In genomic region chrX:155098024-155098423, GRCm38 (mm10) we compare ENCODE assay signal across 10 mouse cellular contexts. TPM values are rescaled to one million over a fixed set of nuclear protein-coding genes. Genes with fewer than 3 reads are reported as not detected.
DNase-seq lines count a peak whose midpoint lies in the region; ATAC-seq and TF ChIP-seq lines count a peak whose summit lies in the region.
"Had no signal": no experiment of that assay in that cellular context is flagged by ENCODE, and none has a peak within 500 bp of the region (broad histone marks: within the 10 kb centered on the region; RNA-seq: fewer than 3 reads in every experiment).

No protein-coding gene starts in this region.

- no peaks in the 10 kb centered on the region for H3K79me2 ChIP-seq in CH12.LX (replicated peaks; ENCODE audit: control insufficient read depth, extremely low read depth, insufficient read depth, poor library complexity, severe bottlenecking)

- H3K27ac ChIP-seq in kidney, adult 2 months (ENCODE audit: insufficient read depth, low read depth, low read length), result no peak overlapping the region
- H3K27ac ChIP-seq in kidney, embryonic 15.5 days, result no peak overlapping the region
- no peak overlapping the region for H3K27ac ChIP-seq in CH12.LX (ENCODE audit: insufficient read depth, low read depth)

- DNase-seq in adrenal gland, adult 2 months, result peak; percentile 8
- DNase-seq in adrenal gland, postnatal 25 days, result no peak
- DNase-seq in kidney, adult 2 months, result peak; percentile 45
- peak; percentile 2 for DNase-seq in CH12.LX (ENCODE audit: extremely low read depth)
- DNase-seq in kidney, postnatal 10 days, result peak; percentile 14
- no peak for DNase-seq in urinary bladder, adult 2 months (ENCODE audit: low spot score)
- DNase-seq in thymus, postnatal 10 days (ENCODE audit: low spot score in 2 of 2), result no peak

- peak; percentile 45 for TF ChIP-seq RAD21 in CH12.LX (IDR thresholded peaks at IDR 0.05; ENCODE audit: low read depth, low read length)

- dilution Hi-C loops in CH12.LX (cut with MboI; ENCODE audit: extremely low pct_ligation_motif_present, extremely low pct_unique_long_range_greater_than_20kb, low sequenced_read_pairs), result no loop called here

- no peaks in the 10 kb centered on the region for H3K36me3 ChIP-seq in kidney, adult 2 months (ENCODE audit: control insufficient read depth, insufficient read depth, low read length)
- no peaks in the 10 kb centered on the region for H3K36me3 ChIP-seq in kidney, embryonic 15.5 days
- H3K36me3 ChIP-seq in CH12.LX (replicated peaks in 1 of 2; ENCODE audit: control insufficient read depth in 1 of 2, insufficient read depth in 1 of 2, low read length in 1 of 2), result no peaks in the 10 kb centered on the region

- TF ChIP-seq EP300 in CH12.LX (IDR thresholded peaks at IDR 0.05; ENCODE audit: low read length), result no peak

- no peaks in the 10 kb centered on the region for H3K4me1 ChIP-seq in kidney, adult 2 months (ENCODE audit: control insufficient read depth, insufficient read depth, low read length)
- H3K4me1 ChIP-seq in kidney, embryonic 15.5 days, result no peaks in the 10 kb centered on the region
- H3K4me1 ChIP-seq in CH12.LX (ENCODE audit: control insufficient read depth in 1 of 2, insufficient read depth in 2 of 2), result no peaks in the 10 kb centered on the region

- H3K4me3 ChIP-seq in kidney, adult 2 months (ENCODE audit: insufficient read depth, low read depth, low read length), result no peak overlapping the region
- H3K4me3 ChIP-seq in kidney, embryonic 15.5 days (replicated peaks), result no peak overlapping the region
- H3K4me3 ChIP-seq in CH12.LX (replicated peaks in 1 of 3; ENCODE audit: low read depth in 2 of 3, low read length in 2 of 3, poor library complexity in 1 of 3), result no peak overlapping the region

- no peak for TF ChIP-seq POLR2A in kidney, adult 2 months (IDR thresholded peaks at IDR 0.05; ENCODE audit: low read depth, low read length)
- no peak for TF ChIP-seq POLR2A in CH12.LX (IDR thresholded peaks at IDR 0.05; ENCODE audit: low read depth, low read length)

- in situ Hi-C loops in CH12.LX (cut with MboI; ENCODE audit: low pct_ligation_motif_present, low pct_unique_long_range_greater_than_20kb, low sequenced_read_pairs), result no loop called here

- H3K9me3 ChIP-seq in kidney, embryonic 15.5 days (replicated peaks), result no peaks in the 10 kb centered on the region
- H3K9me3 ChIP-seq in CH12.LX (replicated peaks; ENCODE audit: low read length), result no peaks in the 10 kb centered on the region

- ATAC-seq in kidney, embryonic 15.5 days (replicated peaks; ENCODE audit: low FRiP score), result no peak

- no peak overlapping the region for H3K9ac ChIP-seq in kidney, embryonic 15.5 days
- H3K9ac ChIP-seq in CH12.LX (ENCODE audit: insufficient read depth, low read depth), result no peak overlapping the region

- TF ChIP-seq CTCF in kidney, adult 2 months (conservative IDR thresholded peaks at IDR 0.05; ENCODE audit: insufficient read depth, insufficient read length, low read depth, low read length), result no peak
- peak in 1 of 2 experiments; percentile 51; a peak in 2 of 4 replicates for TF ChIP-seq CTCF in CH12.LX (conservative IDR thresholded peaks at IDR 0.05 in 1 of 2, IDR thresholded peaks at IDR 0.05 in 1 of 2; ENCODE audit: low read depth in 2 of 2, low read length in 2 of 2)

- no peaks in the 10 kb centered on the region for H3K27me3 ChIP-seq in kidney, adult 2 months (replicated peaks; ENCODE audit: control insufficient read depth, insufficient read depth, low read length)
- no peaks in the 10 kb centered on the region for H3K27me3 ChIP-seq in kidney, embryonic 15.5 days
- H3K27me3 ChIP-seq in CH12.LX (replicated peaks), result no peaks in the 10 kb centered on the region

- H3K4me2 ChIP-seq in kidney, embryonic 15.5 days, result no peak overlapping the region
- H3K4me2 ChIP-seq in CH12.LX (ENCODE audit: insufficient read depth, low read depth, poor library complexity, severe bottlenecking), result no peak overlapping the region

TF ChIP-seq in CH12.LX, 34 proteins besides CTCF, POLR2A, EP300 and RAD21:
- TF ChIP-seq TBP (conservative IDR thresholded peaks at IDR 0.05; ENCODE audit: low read depth, low read length) (no peak), SMC3 (IDR thresholded peaks at IDR 0.05; ENCODE audit: low read depth, low read length) (peak; percentile 45), ETS1 (conservative IDR thresholded peaks at IDR 0.05; ENCODE audit: low read depth, low read length) (no peak), MAFK (IDR thresholded peaks at IDR 0.05; ENCODE audit: insufficient replicate concordance, low read length) (no peak), HCFC1 (IDR thresholded peaks at IDR 0.05; ENCODE audit: low read depth, low read length) (no peak)
TF ChIP-seq in CH12.LX: peak in this region for 1.

RNA-seq across cellular contexts. Expression of gene Magea2, which starts 4.6 kb away (rescaled TPM):
- not detected for total RNA-seq in adrenal gland, adult 2 months (2021)
- polyA plus RNA-seq in adrenal gland, adult 2 months (2012; rRNA removed), result not detected in 2 replicates
- not detected in 2 replicates for total RNA-seq in adrenal gland, postnatal 25 days (2021)
- not detected in 2 replicates for polyA plus RNA-seq in kidney, adult 2 months (2012; rRNA removed)
- not detected in 2 replicates for polyA plus RNA-seq in kidney, embryonic 15.5 days (2015; fragmentation: Nextera tagmentation; extraction: Ambion mirVana)
- total RNA-seq in CH12.LX (2012; rRNA removed) (not detected in 2 replicates), CH12.LX (2014; rRNA removed) (not detected in 2 replicates)
- not detected in 2 replicates for polyA plus RNA-seq in CH12.LX (2012; ENCODE audit: insufficient read length, low read depth)
- polyA plus RNA-seq in urinary bladder, adult 2 months (2012; rRNA removed), result not detected in 2 replicates
- total RNA-seq: layer of hippocampus, postnatal 14 days had no signal

RNA-seq across cellular contexts. Expression of gene Magea1, which starts 8.4 kb away (rescaled TPM):
- total RNA-seq in adrenal gland, adult 2 months (2021), result not detected
- polyA plus RNA-seq in adrenal gland, adult 2 months (2012; rRNA removed), result not detected in 2 replicates
- not detected in 2 replicates for total RNA-seq in adrenal gland, postnatal 25 days (2021)
- not detected in 2 replicates for polyA plus RNA-seq in kidney, adult 2 months (2012; rRNA removed)
- not detected in 2 replicates for polyA plus RNA-seq in kidney, embryonic 15.5 days (2015; fragmentation: Nextera tagmentation; extraction: Ambion mirVana)
- not detected in 2 replicates for total RNA-seq in CH12.LX (2012; rRNA removed)
- total RNA-seq in CH12.LX (2014; rRNA removed), result not detected in 2 replicates
- polyA plus RNA-seq in CH12.LX (2012; ENCODE audit: insufficient read length, low read depth), result not detected in 2 replicates
- polyA plus RNA-seq in urinary bladder, adult 2 months (2012; rRNA removed), result not detected in 2 replicates
- total RNA-seq: layer of hippocampus, postnatal 14 days had no signal
- polyA plus RNA-seq: C2C12 had no signal

RNA-seq across cellular contexts. Expression of gene Cldn34b2, which starts 30.2 kb away (rescaled TPM):
- not detected for total RNA-seq in adrenal gland, adult 2 months (2021)
- not detected in 2 replicates for polyA plus RNA-seq in adrenal gland, adult 2 months (2012; rRNA removed)
- total RNA-seq in adrenal gland, postnatal 25 days (2021), result not detected in 2 replicates
- polyA plus RNA-seq in kidney, adult 2 months (2012; rRNA removed), result 0.08 TPM in 1 of 2 replicates, not detected in the other
- not detected in 2 replicates for polyA plus RNA-seq in kidney, embryonic 15.5 days (2015; fragmentation: Nextera tagmentation; extraction: Ambion mirVana)
- total RNA-seq in CH12.LX (2012; rRNA removed) (not detected in 2 replicates), CH12.LX (2014; rRNA removed) (not detected in 2 replicates)
- not detected in 2 replicates for polyA plus RNA-seq in CH12.LX (2012; ENCODE audit: insufficient read length, low read depth)
- polyA plus RNA-seq in urinary bladder, adult 2 months (2012; rRNA removed), result not detected in 2 replicates
- total RNA-seq: layer of hippocampus, postnatal 14 days had no signal
- polyA plus RNA-seq: C2C12 had no signal

RNA-seq across cellular contexts. Expression of gene Magea5, which starts 35.1 kb away (rescaled TPM):
- not detected for total RNA-seq in adrenal gland, adult 2 months (2021)
- not detected in 2 replicates for polyA plus RNA-seq in adrenal gland, adult 2 months (2012; rRNA removed)
- not detected in 2 replicates for total RNA-seq in adrenal gland, postnatal 25 days (2021)
- not detected in 2 replicates for polyA plus RNA-seq in kidney, adult 2 months (2012; rRNA removed)
- polyA plus RNA-seq in kidney, embryonic 15.5 days (2015; fragmentation: Nextera tagmentation; extraction: Ambion mirVana), result not detected in 2 replicates
- total RNA-seq in CH12.LX (2012; rRNA removed), result not detected in 2 replicates
- not detected in 2 replicates for total RNA-seq in CH12.LX (2014; rRNA removed)
- not detected in 2 replicates for polyA plus RNA-seq in CH12.LX (2012; ENCODE audit: insufficient read length, low read depth)
- not detected in 2 replicates for polyA plus RNA-seq in urinary bladder, adult 2 months (2012; rRNA removed)
- total RNA-seq: layer of hippocampus, postnatal 14 days had no signal

Comparison
In these comparisons a context has a peak if more than half of its experiments do, and no peak if none do; other contexts are left out.
1. DNase-seq: peak in adrenal gland, adult 2 months (single experiment), kidney, adult 2 months (single experiment), CH12.LX (single experiment) and kidney, postnatal 10 days (single experiment); none in adrenal gland, postnatal 25 days (single experiment), urinary bladder, adult 2 months (single experiment) and thymus, postnatal 10 days (0 of 2).